Mouse (Mus musculus) bone marrow macrophage, adult 2 months (primary cell): ENCODE data around the gene Vwa1.

Experiments
- CTCF ChIP-seq: IDR thresholded peaks from 2 replicates; pipeline ENCODE4 v1.5.1; 2012; ENCODE audit warnings: low read depth, mild to moderate bottlenecking, low read length, moderate library complexity
- POLR2A ChIP-seq: IDR thresholded peaks from 2 replicates; pipeline ENCODE4 v1.6.1; 2012; ENCODE audit warnings: mild to moderate bottlenecking, low read depth, low read length, borderline replicate concordance

DNA sequence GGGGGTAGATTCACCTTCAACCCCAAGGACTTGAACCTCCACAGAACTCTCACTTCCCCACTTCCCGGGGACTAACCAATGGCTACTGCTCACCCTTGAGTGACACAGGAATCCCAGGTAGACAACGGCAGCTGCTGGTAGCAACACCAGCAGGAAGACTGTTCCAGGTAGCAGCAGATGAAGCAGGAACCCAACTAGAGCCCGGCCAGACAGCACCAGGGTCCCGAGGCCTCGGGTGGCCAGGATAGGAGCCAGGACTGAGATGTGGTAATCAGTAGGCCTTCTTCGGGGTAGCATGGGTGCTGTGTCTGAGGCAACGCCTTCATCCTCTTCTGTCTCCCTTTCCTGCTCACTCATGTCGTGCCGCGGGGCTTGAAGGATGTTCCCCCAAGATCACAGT is 10.7 kb upstream of the Vwa1 start:
- TF ChIP-seq POLR2A = no peak
- no peak for TF ChIP-seq CTCF
